Mouse (Mus musculus) midbrain, embryonic 14.5 days (tissue): ENCODE data around the gene Tead1. TPM values are rescaled to one million over a fixed set of nuclear protein-coding genes. Genes with fewer than 3 reads are reported as not detected.
A peak's percentile ranks its signal among the peaks of the same experiment; 100 is the strongest.
"Not testable (repeated sequence)": the region's sequence is repeated elsewhere in the genome, so short reads cannot be mapped to it uniquely, and the experiment has no call there.

Source experiments
- ATAC-seq: fragments of 200-750 bp; cut with Nextera tagmentation; 2 replicates; pipeline ENCODE4 v1.8.0; 2017; ENCODE audit warnings: moderate number of reproducible peaks, moderate library complexity; ENCODE audit not compliant: low FRiP score, low TSS enrichment
- DNase-seq: peaks from one replicate; pipeline ENCODE4 v3.0.0-alpha.2; 2015
- H3K27ac ChIP-seq: fragments of 300-500 bp; sonication (generic); replicated peaks from 2 replicates; pipeline ENCODE4 v1.5.1; 2014; ENCODE audit warnings: mild to moderate bottlenecking, low read depth, low read length, moderate library complexity
- H3K27me3 ChIP-seq: fragments of 300-500 bp; sonication (generic); 2 replicates; pipeline ENCODE4 v1.6.1; 2014; ENCODE audit warnings: low read length, control low read depth, mixed read lengths; ENCODE audit not compliant: control insufficient read depth, insufficient read depth
- H3K36me3 ChIP-seq: fragments of 300-500 bp; sonication (generic); 2 replicates; pipeline ENCODE4 v1.6.1; 2014; ENCODE audit warnings: low read length, control low read depth; ENCODE audit not compliant: control insufficient read depth, insufficient read depth
- H3K4me1 ChIP-seq: fragments of 300-500 bp; sonication (generic); 2 replicates; pipeline ENCODE4 v1.6.1; 2014; ENCODE audit warnings: mild to moderate bottlenecking, antibody characterized with exemption, low read length, control low read depth; ENCODE audit not compliant: control insufficient read depth, insufficient read depth
- H3K4me2 ChIP-seq: fragments of 300-500 bp; sonication (generic); 2 replicates; pipeline ENCODE4 v1.6.1; 2014; ENCODE audit warnings: mild to moderate bottlenecking, low read length, moderate library complexity
- H3K4me3 ChIP-seq: fragments of 300-500 bp; sonication (generic); replicated peaks from 2 replicates; pipeline ENCODE4 v1.5.1; 2014; ENCODE audit warnings: low read depth, low read length
- H3K9ac ChIP-seq: fragments of 300-500 bp; sonication (generic); replicated peaks from 2 replicates; pipeline ENCODE4 v1.6.1; 2014; ENCODE audit warnings: mild to moderate bottlenecking, low read length, moderate library complexity
- H3K9me3 ChIP-seq: fragments of 300-500 bp; sonication (generic); 2 replicates; pipeline ENCODE4 v1.6.1; 2016; ENCODE audit warnings: low read length, control low read depth, mixed read lengths; ENCODE audit not compliant: control insufficient read depth
- WGBS: fragments of 180-500 bp; shearing (Covaris S2); extraction: QIAGEN DNeasy Blood & Tissue Kit; methylation state at CpG from one replicate; pipeline ENCODE4 v1.1.7; 2014; 5-methylcytosine and 5-hydroxymethylcytosine counted together
- polyA plus RNA-seq: library from polyadenylated mRNA; unstranded; fragments of >200 nt; fragmentation: Nextera tagmentation; extraction: Ambion mirVana; gene quantifications from 2 replicates; pipeline ENCODE4 v1.2.1, GENCODE M21; 2014

Gene Tead1
- polyA plus RNA-seq, 1 experiment from 2014 or later: 10.7 TPM

GRCm38 (mm10) chr7:112915571-112915970 is 236.5 kb downstream of the Tead1 start:
- DNase-seq (no peak), ATAC-seq (no peak)
- Histone ChIP-seq H3K9me3 (no peaks in the 10 kb centered on the region), H3K36me3 (no peaks in the 10 kb centered on the region), H3K27ac (no peak overlapping the region), H3K4me1 (peaks cover 4% of the 10 kb centered on the region; the same call in 1 of the 2 replicates), H3K9ac (no peak overlapping the region), H3K27me3 (no peaks in the 10 kb centered on the region), H3K4me2 (no peak overlapping the region), H3K4me3 (no peak overlapping the region)
- WGBS: 44% methylated on average over 4 of the region's 4 CpGs

- 56% methylated on average over 10 of the region's 10 CpGs for WGBS
- Histone ChIP-seq H3K4me1 (peaks cover 4% of the 10 kb centered on the region), H3K9me3 (no peaks in the 10 kb centered on the region), H3K4me2 (no peak overlapping the region), H3K27ac (no peak overlapping the region), H3K9ac (no peak overlapping the region), H3K27me3 (no peaks in the 10 kb centered on the region), H3K4me3 (no peak overlapping the region), H3K36me3 (no peaks in the 10 kb centered on the region)
- ATAC-seq (no peak), DNase-seq (no peak)
These were observed 238.6 kb downstream of the Tead1 start for GRCm38 (mm10) chr7:112917613-112918278.

GRCm38 (mm10) chr7:112918279-112918991 is 239.3 kb downstream of the Tead1 start:
- no peak overlapping the region for H3K27ac ChIP-seq
- H3K4me2 ChIP-seq: peak overlapping the region; percentile 37
- no peaks in the 10 kb centered on the region for H3K27me3 ChIP-seq
- WGBS: 47% methylated on average over 22 of the region's 22 CpGs
- no peaks in the 10 kb centered on the region for H3K9me3 ChIP-seq
- H3K4me1 ChIP-seq: peaks cover 4% of the 10 kb centered on the region
- no peak; the same call in 1 of the 2 replicates for ATAC-seq
- peak; percentile 53 for DNase-seq
- no peak overlapping the region for H3K4me3 ChIP-seq
- no peak overlapping the region for H3K9ac ChIP-seq
- H3K36me3 ChIP-seq: no peaks in the 10 kb centered on the region

- Histone ChIP-seq H3K9me3 (no peaks in the 10 kb centered on the region), H3K36me3 (no peaks in the 10 kb centered on the region), H3K4me1 (peaks cover 4% of the 10 kb centered on the region), H3K27me3 (no peaks in the 10 kb centered on the region), H3K4me3 (no peak overlapping the region), H3K4me2 (no peak overlapping the region), H3K27ac (no peak overlapping the region), H3K9ac (no peak overlapping the region)
- peak; percentile 91 for DNase-seq
- no peak for ATAC-seq
- WGBS: under 1% methylated on average over 4 of the region's 4 CpGs
These were observed 240.7 kb downstream of the Tead1 start for GRCm38 (mm10) chr7:112919845-112920244.

DNA sequence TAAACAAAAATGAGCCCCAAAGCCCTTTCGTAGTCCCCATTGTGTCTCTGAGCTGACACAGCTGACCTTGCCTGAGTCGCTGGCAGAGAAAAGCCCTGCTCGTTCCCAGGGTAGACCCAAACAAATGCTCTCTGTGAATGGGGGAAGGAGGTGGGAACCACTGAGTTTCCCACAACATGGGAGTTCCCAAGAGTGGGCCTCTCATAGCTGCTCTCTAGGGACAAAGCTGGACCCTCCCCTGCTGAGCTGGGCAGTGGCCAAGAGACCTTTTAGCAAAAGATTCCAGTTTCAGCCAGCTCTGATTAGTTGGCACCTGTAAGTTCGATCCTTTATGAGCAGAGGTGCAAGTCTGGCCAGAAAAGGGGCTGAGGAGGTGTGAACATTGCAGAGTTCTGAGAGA is 243.7 kb downstream of the Tead1 start:
- DNase-seq: peak; percentile 37
- H3K4me2 ChIP-seq: no peak overlapping the region
- ATAC-seq: no peak
- H3K27me3 ChIP-seq: no peaks in the 10 kb centered on the region
- 36% methylated on average over 4 of the region's 4 CpGs for WGBS
- no peak overlapping the region for H3K9ac ChIP-seq
- H3K27ac ChIP-seq: no peak overlapping the region
- H3K36me3 ChIP-seq: no peaks in the 10 kb centered on the region
- peaks cover 4% of the 10 kb centered on the region for H3K4me1 ChIP-seq
- no peaks in the 10 kb centered on the region for H3K9me3 ChIP-seq
- no peak overlapping the region for H3K4me3 ChIP-seq

GRCm38 (mm10) chr7:112923712-112924111 is 244.6 kb downstream of the Tead1 start:
- Histone ChIP-seq H3K4me2 (no peak overlapping the region), H3K9me3 (no peaks in the 10 kb centered on the region), H3K27ac (no peak overlapping the region), H3K9ac (no peak overlapping the region), H3K27me3 (no peaks in the 10 kb centered on the region), H3K4me3 (no peak overlapping the region), H3K36me3 (no peaks in the 10 kb centered on the region), H3K4me1 (no peaks in the 10 kb centered on the region; the same call in 1 of the 2 replicates)
- ATAC-seq (no peak), DNase-seq (no peak)
- WGBS: 76% methylated on average over 3 of the region's 3 CpGs

GRCm38 (mm10) chr7:112930669-112931068 is 251.6 kb downstream of the Tead1 start:
- no peaks in the 10 kb centered on the region for H3K36me3 ChIP-seq
- H3K9ac ChIP-seq: no peak overlapping the region
- H3K4me3 ChIP-seq: no peak overlapping the region
- no peaks in the 10 kb centered on the region for H3K9me3 ChIP-seq
- H3K4me1 ChIP-seq: no peaks in the 10 kb centered on the region
- H3K4me2 ChIP-seq: no peak overlapping the region
- no peak for DNase-seq
- 74% methylated on average over 7 of the region's 7 CpGs for WGBS
- no peaks in the 10 kb centered on the region for H3K27me3 ChIP-seq
- ATAC-seq: no peak
- no peak overlapping the region for H3K27ac ChIP-seq

DNA sequence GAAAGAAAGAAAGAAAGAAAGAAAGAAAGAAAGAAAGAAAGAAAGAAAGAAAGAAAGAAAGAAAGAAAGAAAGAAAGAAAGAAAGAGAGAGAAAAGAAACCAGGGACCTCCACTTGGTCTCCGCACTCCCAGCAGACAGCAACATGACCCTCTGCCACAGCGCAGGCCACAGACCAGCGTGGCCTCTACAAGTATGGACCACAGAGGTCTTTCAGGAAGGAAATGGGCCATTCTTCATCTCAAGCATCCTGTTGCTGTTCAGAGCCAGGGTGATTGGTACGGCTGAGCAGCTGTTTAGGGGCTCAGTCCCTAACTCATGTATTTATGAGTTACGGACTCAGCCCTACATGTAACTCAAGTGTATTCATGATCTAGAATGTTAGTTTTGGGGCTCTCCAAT is 256.8 kb downstream of the Tead1 start:
- not testable (repeated sequence) for H3K27ac ChIP-seq, H3K4me3 ChIP-seq, H3K27me3 ChIP-seq, H3K36me3 ChIP-seq, H3K4me1 ChIP-seq, H3K9ac ChIP-seq, H3K4me2 ChIP-seq, ATAC-seq, H3K9me3 ChIP-seq, DNase-seq
- 88% methylated on average over 5 of the region's 5 CpGs for WGBS

DNA sequence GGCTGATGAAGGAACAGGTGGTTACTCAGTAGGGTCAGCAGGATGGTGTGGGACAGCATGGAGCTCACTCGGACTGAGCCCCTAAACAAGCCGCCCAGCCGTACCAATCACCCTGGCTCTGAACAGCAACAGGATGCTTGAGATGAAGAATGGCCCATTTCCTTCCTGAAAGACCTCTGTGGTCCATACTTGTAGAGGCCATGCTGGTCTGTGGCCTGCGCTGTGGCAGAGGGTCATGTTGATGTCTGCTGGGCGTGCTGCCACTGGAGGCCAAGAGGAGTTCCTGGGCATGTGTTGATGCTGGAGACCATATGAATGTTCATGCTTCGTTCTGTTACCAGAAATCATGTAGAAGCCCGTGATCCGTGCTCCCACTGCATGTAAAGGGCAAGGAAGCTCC is 258.0 kb downstream of the Tead1 start:
- no peak overlapping the region for H3K9ac ChIP-seq
- H3K27me3 ChIP-seq: no peaks in the 10 kb centered on the region
- H3K36me3 ChIP-seq: no peaks in the 10 kb centered on the region
- H3K4me3 ChIP-seq: no peak overlapping the region
- no peaks in the 10 kb centered on the region for H3K9me3 ChIP-seq
- no peak overlapping the region for H3K27ac ChIP-seq
- DNase-seq (no peak), ATAC-seq (no peak)
- H3K4me2 ChIP-seq: no peak overlapping the region
- H3K4me1 ChIP-seq: no peaks in the 10 kb centered on the region
- 95% methylated on average over 8 of the region's 8 CpGs for WGBS
